Mouse (Mus musculus) leukemia stem cell, adult 10-12 weeks (primary cell): ENCODE results near the gene Npy1r. TPM values are rescaled to one million over a fixed set of nuclear protein-coding genes. Genes with fewer than 3 reads are reported as not detected.

ENCODE experiments used
- polyA plus RNA-seq: library from polyadenylated mRNA; stranded (reverse); fragments of >175 nt; gene quantifications from 2 replicates; pipeline ENCODE4 v1.2.3, GENCODE M21; 2012; ENCODE audit warnings: low replicate concordance

Gene Npy1r
- polyA plus RNA-seq, result not detected in 2 replicates

DNA sequence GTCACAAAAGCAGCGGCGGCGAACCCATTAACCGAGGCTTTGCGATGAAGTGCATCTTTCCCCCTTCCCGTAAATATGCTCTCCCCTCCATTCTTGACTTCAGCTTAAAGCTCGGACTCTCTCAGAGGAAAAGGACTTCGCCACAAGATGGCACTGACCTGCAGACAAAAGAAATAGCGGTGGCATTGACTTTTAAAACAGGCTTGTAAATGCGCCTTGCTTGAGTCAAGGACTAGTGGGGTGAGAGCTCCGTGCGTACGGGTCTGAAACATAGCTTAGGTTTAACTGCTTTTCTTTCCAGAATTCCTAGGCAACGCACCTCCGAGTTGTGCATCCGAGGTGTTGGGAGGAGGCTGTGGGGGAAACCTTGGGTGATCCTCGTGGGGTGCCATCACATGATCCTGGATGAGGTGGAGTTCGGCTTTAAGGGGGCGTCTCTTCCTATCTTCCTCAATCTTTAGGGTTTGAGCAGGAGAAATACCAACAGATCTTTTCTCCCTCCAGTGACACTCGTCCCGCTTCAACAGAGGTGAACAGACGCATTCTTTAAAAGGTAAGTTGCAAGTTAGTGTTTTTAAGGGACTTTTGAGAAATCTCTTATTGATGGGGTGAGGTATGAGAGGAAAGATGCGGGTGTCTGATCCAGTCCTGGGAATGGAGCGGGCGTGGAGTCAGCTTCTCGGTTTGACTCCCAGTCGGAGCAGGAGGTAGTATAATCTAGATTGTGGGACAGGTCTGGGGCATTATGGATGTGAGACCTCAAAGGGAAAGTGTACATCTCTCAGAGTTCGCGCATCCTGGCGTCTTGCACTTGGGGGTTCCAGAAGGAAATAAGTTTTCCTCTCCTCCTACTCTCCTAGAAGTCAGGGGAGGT lies at the start of gene Npy1r:
Npy1r (plus strand) TSS at position 223 of the 874 bp plus-strand sequence.

GRCm38 (mm10) chr8:66687511-66688329 lies 9.3 kb upstream of the Npy1r start, which contains the start of gene Npy5r:
TSS of gene Npy5r (minus strand) at chr8:66688128.

Other genes with a start within 250 kb of the Npy1r start
- gene Tma16, start 210.7 kb upstream of the Npy1r start, polyA plus RNA-seq, result 2.5 and 3.2 TPM in 2 replicates
- not detected in 2 replicates for gene Tktl2, start 185.4 kb upstream of the Npy1r start, polyA plus RNA-seq
- gene Npy5r, start 9.1 kb upstream of the Npy1r start, polyA plus RNA-seq, result not detected in 2 replicates
- 54.2 and 78.9 TPM in 2 replicates for gene Naf1, start 163.0 kb downstream of the Npy1r start, polyA plus RNA-seq